Mouse (Mus musculus): Measurements from ENCODE around the gene Fndc3b.
A peak's percentile ranks its signal among the peaks of the same experiment; 100 is the strongest.

Fndc3b gene

GRCm38 (mm10) chr3:27555401-27555940 is 155.6 kb downstream of the Fndc3b start:
- no peak for DNase-seq (ENCODE audit: low read depth, low spot score)

GRCm38 (mm10) chr3:27554325-27554724 is 156.8 kb downstream of the Fndc3b start:
- no peak for DNase-seq (ENCODE audit: low read depth, low spot score)

- DNase-seq (ENCODE audit: low read depth, low spot score) = no peak
Measured at GRCm38 (mm10) chr3:27553781-27554180, 157.3 kb downstream of the Fndc3b start.

GRCm38 (mm10) chr3:27551005-27551404 is 160.1 kb downstream of the Fndc3b start:
- DNase-seq (ENCODE audit: low read depth, low spot score) = no peak

GRCm38 (mm10) chr3:27550409-27550808 is 160.7 kb downstream of the Fndc3b start:
- DNase-seq (ENCODE audit: low read depth, low spot score) = no peak

- no peak for DNase-seq (ENCODE audit: low read depth, low spot score)
Measured at GRCm38 (mm10) chr3:27545651-27546050, 165.5 kb downstream of the Fndc3b start.

- DNase-seq (ENCODE audit: low read depth, low spot score) = no peak
Measured at GRCm38 (mm10) chr3:27544061-27544460, 167.0 kb downstream of the Fndc3b start.

- DNase-seq (ENCODE audit: low read depth, low spot score) = no peak
Measured at GRCm38 (mm10) chr3:27541841-27542240, 169.3 kb downstream of the Fndc3b start.

GRCm38 (mm10) chr3:27541181-27541580 is 169.9 kb downstream of the Fndc3b start:
- DNase-seq (ENCODE audit: low read depth, low spot score) = no peak

GRCm38 (mm10) chr3:27534208-27534607 is 176.9 kb downstream of the Fndc3b start:
- DNase-seq (ENCODE audit: low read depth, low spot score) = no peak

- no peak for DNase-seq (ENCODE audit: low read depth, low spot score)
Measured at GRCm38 (mm10) chr3:27533721-27534120, 177.4 kb downstream of the Fndc3b start.

- no peak for DNase-seq (ENCODE audit: low read depth, low spot score)
Measured at GRCm38 (mm10) chr3:27531993-27532392, 179.1 kb downstream of the Fndc3b start.

- no peak for DNase-seq (ENCODE audit: low read depth, low spot score)
Measured at GRCm38 (mm10) chr3:27530370-27530769, 180.7 kb downstream of the Fndc3b start.

- DNase-seq (ENCODE audit: low read depth, low spot score) = peak; percentile 21
Measured at GRCm38 (mm10) chr3:27529221-27530051, 181.7 kb downstream of the Fndc3b start.

- no peak for DNase-seq (ENCODE audit: low read depth, low spot score)
Measured at GRCm38 (mm10) chr3:27526991-27527390, 184.1 kb downstream of the Fndc3b start.

GRCm38 (mm10) chr3:27523176-27523936 is 187.8 kb downstream of the Fndc3b start:
- no peak for DNase-seq (ENCODE audit: low read depth, low spot score)

GRCm38 (mm10) chr3:27520391-27520790 is 190.7 kb downstream of the Fndc3b start:
- DNase-seq (ENCODE audit: low read depth, low spot score) = no peak

- no peak for DNase-seq (ENCODE audit: low read depth, low spot score)
Measured at GRCm38 (mm10) chr3:27519481-27519880, 191.6 kb downstream of the Fndc3b start.

GRCm38 (mm10) chr3:27518935-27519334 is 192.2 kb downstream of the Fndc3b start:
- no peak for DNase-seq (ENCODE audit: low read depth, low spot score)

- no peak for DNase-seq (ENCODE audit: low read depth, low spot score)
Measured at GRCm38 (mm10) chr3:27516536-27516935, 194.6 kb downstream of the Fndc3b start.

- no peak for DNase-seq (ENCODE audit: low read depth, low spot score)
Measured at GRCm38 (mm10) chr3:27511765-27512164, 199.3 kb downstream of the Fndc3b start.

GRCm38 (mm10) chr3:27506886-27507285 is 204.2 kb downstream of the Fndc3b start:
- no peak for DNase-seq (ENCODE audit: low read depth, low spot score)

Measured in mesoderm, embryonic 11.5 days (tissue).